Mouse (Mus musculus): ENCODE measurements around the gene Tubg2. TPM values are rescaled to one million over a fixed set of nuclear protein-coding genes. Genes with fewer than 3 reads are reported as not detected.

Tubg2 gene
- polyA plus RNA-seq, 1 experiment, result 1.9 TPM

GRCm38 (mm10) chr11:101171721-101172433 is 16.2 kb downstream of the Tubg2 start:
- peak overlapping the region; percentile 67 for H3K4me3 ChIP-seq (ENCODE audit: control insufficient read depth, low read depth, low read length)
- peaks cover 2% of the 10 kb centered on the region; the same call in 1 of the 2 replicates for H3K27me3 ChIP-seq (ENCODE audit: control insufficient read depth, insufficient read depth, low read length)
- peaks cover 27% of the 10 kb centered on the region for H3K4me1 ChIP-seq (ENCODE audit: control insufficient read depth, insufficient read depth, low read length)
- H3K36me3 ChIP-seq (ENCODE audit: control insufficient read depth, insufficient read depth, low read length), result no peaks in the 10 kb centered on the region
- TF ChIP-seq POLR2A (IDR thresholded peaks at IDR 0.05; ENCODE audit: control insufficient read depth, low read depth, low read length) (no peak), CTCF (IDR thresholded peaks at IDR 0.05; ENCODE audit: control insufficient read depth, insufficient read depth, insufficient replicate concordance, low read depth, low read length) (no peak)
- peak overlapping the region; percentile 52 for H3K27ac ChIP-seq (ENCODE audit: control insufficient read depth, insufficient read depth, low read depth, low read length)

GRCm38 (mm10) chr11:101172434-101172815 is 16.7 kb downstream of the Tubg2 start:
- Histone ChIP-seq H3K36me3 (ENCODE audit: control insufficient read depth, insufficient read depth, low read length) (no peaks in the 10 kb centered on the region), H3K4me1 (ENCODE audit: control insufficient read depth, insufficient read depth, low read length) (peaks cover 27% of the 10 kb centered on the region), H3K27ac (ENCODE audit: control insufficient read depth, insufficient read depth, low read depth, low read length) (no peak overlapping the region; the same call in 1 of the 2 replicates), H3K27me3 (ENCODE audit: control insufficient read depth, insufficient read depth, low read length) (peaks cover 2% of the 10 kb centered on the region; the same call in 1 of the 2 replicates), H3K4me3 (ENCODE audit: control insufficient read depth, low read depth, low read length) (no peak overlapping the region; the same call in 1 of the 2 replicates)
- TF ChIP-seq POLR2A (IDR thresholded peaks at IDR 0.05; ENCODE audit: control insufficient read depth, low read depth, low read length) (no peak), CTCF (IDR thresholded peaks at IDR 0.05; ENCODE audit: control insufficient read depth, insufficient read depth, insufficient replicate concordance, low read depth, low read length) (no peak)

GRCm38 (mm10) chr11:101173112-101173511 is 17.4 kb downstream of the Tubg2 start:
- peaks cover 27% of the 10 kb centered on the region for H3K4me1 ChIP-seq (ENCODE audit: control insufficient read depth, insufficient read depth, low read length)
- no peak overlapping the region for H3K4me3 ChIP-seq (ENCODE audit: control insufficient read depth, low read depth, low read length)
- no peak overlapping the region for H3K27ac ChIP-seq (ENCODE audit: control insufficient read depth, insufficient read depth, low read depth, low read length)
- TF ChIP-seq CTCF (IDR thresholded peaks at IDR 0.05; ENCODE audit: control insufficient read depth, insufficient read depth, insufficient replicate concordance, low read depth, low read length) (no peak), POLR2A (IDR thresholded peaks at IDR 0.05; ENCODE audit: control insufficient read depth, low read depth, low read length) (no peak)
- no peaks in the 10 kb centered on the region for H3K36me3 ChIP-seq (ENCODE audit: control insufficient read depth, insufficient read depth, low read length)
- H3K27me3 ChIP-seq (ENCODE audit: control insufficient read depth, insufficient read depth, low read length), result peaks cover 2% of the 10 kb centered on the region; the same call in 1 of the 2 replicates

GRCm38 (mm10) chr11:101173631-101174388 is 18.1 kb downstream of the Tubg2 start:
- peak overlapping the region; percentile 55 for H3K4me3 ChIP-seq (ENCODE audit: control insufficient read depth, low read depth, low read length)
- H3K27me3 ChIP-seq (ENCODE audit: control insufficient read depth, insufficient read depth, low read length), result peaks cover 2% of the 10 kb centered on the region; the same call in 1 of the 2 replicates
- no peak overlapping the region for H3K27ac ChIP-seq (ENCODE audit: control insufficient read depth, insufficient read depth, low read depth, low read length)
- TF ChIP-seq POLR2A (IDR thresholded peaks at IDR 0.05; ENCODE audit: control insufficient read depth, low read depth, low read length) (no peak), CTCF (IDR thresholded peaks at IDR 0.05; ENCODE audit: control insufficient read depth, insufficient read depth, insufficient replicate concordance, low read depth, low read length) (peak; percentile 48; the same call in 1 of the 2 replicates)
- H3K36me3 ChIP-seq (ENCODE audit: control insufficient read depth, insufficient read depth, low read length), result no peaks in the 10 kb centered on the region
- H3K4me1 ChIP-seq (ENCODE audit: control insufficient read depth, insufficient read depth, low read length), result peaks cover 27% of the 10 kb centered on the region

GRCm38 (mm10) chr11:101174389-101174745 is 18.7 kb downstream of the Tubg2 start:
- H3K4me1 ChIP-seq (ENCODE audit: control insufficient read depth, insufficient read depth, low read length), result peaks cover 28% of the 10 kb centered on the region
- TF ChIP-seq CTCF (IDR thresholded peaks at IDR 0.05; ENCODE audit: control insufficient read depth, insufficient read depth, insufficient replicate concordance, low read depth, low read length), result no peak
- TF ChIP-seq POLR2A (IDR thresholded peaks at IDR 0.05; ENCODE audit: control insufficient read depth, low read depth, low read length), result no peak
- H3K36me3 ChIP-seq (ENCODE audit: control insufficient read depth, insufficient read depth, low read length), result no peaks in the 10 kb centered on the region
- peaks cover 2% of the 10 kb centered on the region; the same call in 1 of the 2 replicates for H3K27me3 ChIP-seq (ENCODE audit: control insufficient read depth, insufficient read depth, low read length)
- H3K4me3 ChIP-seq (ENCODE audit: control insufficient read depth, low read depth, low read length), result no peak overlapping the region; the same call in 1 of the 2 replicates
- H3K27ac ChIP-seq (ENCODE audit: control insufficient read depth, insufficient read depth, low read depth, low read length), result no peak overlapping the region

GRCm38 (mm10) chr11:101174851-101175628 is 19.3 kb downstream of the Tubg2 start, which contains the start of gene Ccr10:
Gene Ccr10 (minus strand): TSS chr11:101175443.
- Histone ChIP-seq H3K36me3 (ENCODE audit: control insufficient read depth, insufficient read depth, low read length) (no peaks in the 10 kb centered on the region), H3K27me3 (ENCODE audit: control insufficient read depth, insufficient read depth, low read length) (peaks cover 2% of the 10 kb centered on the region; the same call in 1 of the 2 replicates), H3K4me3 (ENCODE audit: control insufficient read depth, low read depth, low read length) (no peak within 1 kb of the TSS; the same call in 1 of the 2 replicates), H3K27ac (ENCODE audit: control insufficient read depth, insufficient read depth, low read depth, low read length) (no peak within 1 kb of the TSS), H3K4me1 (ENCODE audit: control insufficient read depth, insufficient read depth, low read length) (peaks cover 28% of the 10 kb centered on the region)
- TF ChIP-seq CTCF (IDR thresholded peaks at IDR 0.05; ENCODE audit: control insufficient read depth, insufficient read depth, insufficient replicate concordance, low read depth, low read length) (no peak), POLR2A (IDR thresholded peaks at IDR 0.05; ENCODE audit: control insufficient read depth, low read depth, low read length) (no peak)

Measured in testis, adult 2 months (tissue).